Mouse (Mus musculus) erythroblast, embryonic 14.5 days (primary cell): Measurements from ENCODE around the gene Kcnh2.

Source experiments
- GATA1 ChIP-seq: IDR thresholded peaks from 2 replicates; pipeline ENCODE4 v1.6.1; 2012; ENCODE audit warnings: low read length, inconsistent platforms, mixed read lengths
- TAL1 ChIP-seq: IDR thresholded peaks from 3 replicates; pipeline ENCODE4 v1.6.1; 2012; ENCODE audit warnings: low read length, inconsistent platforms, mixed read lengths

GRCm38 (mm10) chr5:24366426-24366825 is 15.0 kb upstream of the Kcnh2 start:
- TF ChIP-seq GATA1 (no peak), TAL1 (no peak)
